Mouse (Mus musculus) spleen, adult 2 months (tissue): Measurements from ENCODE around the gene Stk16. TPM values are rescaled to one million over a fixed set of nuclear protein-coding genes. Genes with fewer than 3 reads are reported as not detected.

ENCODE experiments used
- DNase-seq, 2 experiments: peaks; one replicate each; pipeline versions ENCODE4 v3.0.0 to v3.0.0-alpha.2; 2012 to 2021; ENCODE audit warnings: low spot score in 2 of 2, low read depth in 1 of 2
- H3K27ac ChIP-seq: fragments of 200-500 bp; 2 replicates; pipeline ENCODE4 v1.5.1; 2012; ENCODE audit warnings: low read length, inconsistent platforms; ENCODE audit not compliant: insufficient read depth
- H3K27me3 ChIP-seq: fragments of 200-500 bp; 2 replicates; pipeline ENCODE4 v1.6.1; 2012; ENCODE audit warnings: mild to moderate bottlenecking, moderate library complexity, low read length, inconsistent platforms; ENCODE audit not compliant: control insufficient read depth, insufficient read depth
- H3K36me3 ChIP-seq: fragments of 200-500 bp; 2 replicates; pipeline ENCODE4 v1.6.1; 2012; ENCODE audit warnings: mild to moderate bottlenecking, low read length, inconsistent platforms; ENCODE audit not compliant: control insufficient read depth, insufficient read depth
- H3K4me1 ChIP-seq: fragments of 200-500 bp; 2 replicates; pipeline ENCODE4 v1.6.1; 2011; ENCODE audit warnings: inconsistent platforms; ENCODE audit not compliant: control insufficient read depth, insufficient read depth, insufficient read length
- H3K4me3 ChIP-seq: fragments of 200-500 bp; 2 replicates; pipeline ENCODE4 v1.5.1; 2011; ENCODE audit warnings: mild to moderate bottlenecking, inconsistent platforms; ENCODE audit not compliant: insufficient read depth, insufficient read length; ENCODE audit errors: extremely low read depth
- CTCF ChIP-seq: fragments of 200-500 bp; IDR thresholded peaks from 2 replicates; pipeline ENCODE4 v1.5.1; 2011; ENCODE audit warnings: mild to moderate bottlenecking, inconsistent platforms; ENCODE audit not compliant: insufficient read depth, insufficient read length, insufficient replicate concordance; ENCODE audit errors: extremely low read depth
- POLR2A ChIP-seq: fragments of 200-500 bp; IDR thresholded peaks from 2 replicates; pipeline ENCODE4 v1.6.1; 2011; ENCODE audit warnings: low read depth, low read length, inconsistent platforms
- WGBS: fragments of 180-500 bp; shearing (Covaris S2); methylation state at CpG from one replicate; pipeline ENCODE4 v1.1.7; 2018; 5-methylcytosine and 5-hydroxymethylcytosine counted together
- polyA plus RNA-seq: library from polyadenylated mRNA; depleted of rRNA; stranded (reverse); fragments of >200 nt; gene quantifications from 2 replicates; pipeline ENCODE4 v1.2.3, GENCODE M21; 2012; rRNA removed

Gene Stk16
- 121 and 131 TPM in 2 replicates for polyA plus RNA-seq

GRCm38 (mm10) chr1:75210136-75211087, at the start of gene Stk16, which contains the start of gene Glb1l:
Gene Stk16 (plus strand): TSS chr1:75210838.
Gene Glb1l (minus strand): TSS chr1:75210813.
- no peaks in the 10 kb centered on the region for H3K27me3 ChIP-seq
- 3% methylated on average over 42 of the region's 42 CpGs for WGBS
- peak; percentile 90 to 95 for DNase-seq
- H3K27ac ChIP-seq, result peak within 1 kb of the TSS; percentile 53; the same call in 1 of the 2 replicates
- TF ChIP-seq CTCF (no peak), POLR2A (peak; percentile 58)
- H3K4me1 ChIP-seq, result peaks cover 20% of the 10 kb centered on the region; the same call in 1 of the 2 replicates
- H3K36me3 ChIP-seq, result peaks cover 13% of the 10 kb centered on the region
- H3K4me3 ChIP-seq, result peak within 1 kb of the TSS; percentile 76

- no peaks in the 10 kb centered on the region; the same call in 1 of the 2 replicates for H3K4me1 ChIP-seq
- 12% methylated on average over 7 of the region's 7 CpGs for WGBS
- TF ChIP-seq CTCF, result no peak
- TF ChIP-seq POLR2A, result no peak
- H3K27ac ChIP-seq, result peak overlapping the region; percentile 61
- no peaks in the 10 kb centered on the region for H3K27me3 ChIP-seq
- peaks cover 20% of the 10 kb centered on the region for H3K36me3 ChIP-seq
- no peak for DNase-seq
- H3K4me3 ChIP-seq, result peak overlapping the region; percentile 77
Measured at GRCm38 (mm10) chr1:75168093-75168471, 42.6 kb upstream of the Stk16 start.

- TF ChIP-seq POLR2A, result peak; percentile 40
- no peak for TF ChIP-seq CTCF
- H3K4me1 ChIP-seq, result no peaks in the 10 kb centered on the region; the same call in 1 of the 2 replicates
- 4% methylated on average over 56 of the region's 59 CpGs for WGBS
- H3K4me3 ChIP-seq, result peak within 1 kb of the TSS; percentile 77
- DNase-seq, result peak; percentile 92 to 98
- no peaks in the 10 kb centered on the region for H3K27me3 ChIP-seq
- H3K36me3 ChIP-seq, result peaks cover 20% of the 10 kb centered on the region
- H3K27ac ChIP-seq, result peak within 1 kb of the TSS; percentile 86
Measured at GRCm38 (mm10) chr1:75168472-75169464, 41.9 kb upstream of the Stk16 start, which contains the start of gene Zfand2b. Gene Zfand2b (plus strand): TSS chr1:75168646.

- peak overlapping the region; percentile 41; the same call in 1 of the 2 replicates for H3K27ac ChIP-seq
- DNase-seq, result no peak
- H3K36me3 ChIP-seq, result peaks cover 10% of the 10 kb centered on the region
- no peak for TF ChIP-seq CTCF
- peaks cover 8% of the 10 kb centered on the region for H3K4me1 ChIP-seq
- 4% methylated on average over 23 of the region's 23 CpGs for WGBS
- no peaks in the 10 kb centered on the region for H3K27me3 ChIP-seq
- peak overlapping the region; percentile 75 for H3K4me3 ChIP-seq
Measured at GRCm38 (mm10) chr1:75179334-75180104, 31.1 kb upstream of the Stk16 start.

- TF ChIP-seq CTCF, result no peak
- H3K27ac ChIP-seq, result peak within 1 kb of the TSS; percentile 41; the same call in 1 of the 2 replicates
- peak within 1 kb of the TSS; percentile 75 for H3K4me3 ChIP-seq
- peak; percentile 55 to 79 for DNase-seq
- H3K27me3 ChIP-seq, result no peaks in the 10 kb centered on the region
- under 1% methylated on average over 31 of the region's 31 CpGs for WGBS
- H3K4me1 ChIP-seq, result peaks cover 8% of the 10 kb centered on the region
- peaks cover 12% of the 10 kb centered on the region for H3K36me3 ChIP-seq
Measured at GRCm38 (mm10) chr1:75180105-75180590, 30.5 kb upstream of the Stk16 start, which contains the start of gene Abcb6. Gene Abcb6 (minus strand): TSS chr1:75180392.
